Mouse (Mus musculus) right cerebral cortex, postnatal 4 days (tissue): Measurements from ENCODE around the gene Elmod3.
"Not testable (repeated sequence)": the region's sequence is repeated elsewhere in the genome, so short reads cannot be mapped to it uniquely, and the experiment has no call there.

ENCODE experiments used
- DNase-seq: peaks from one replicate; pipeline ENCODE4 v3.0.0-alpha.2; 2022

The Elmod3 gene

GRCm38 (mm10) chr6:72567508-72567907 lies 30.7 kb downstream of the Elmod3 start:
- DNase-seq, result no peak

GRCm38 (mm10) chr6:72566044-72566443 lies 32.2 kb downstream of the Elmod3 start:
- peak; percentile 90 for DNase-seq

- DNase-seq, result no peak
These were observed 32.7 kb downstream of the Elmod3 start for GRCm38 (mm10) chr6:72565506-72565905.

GRCm38 (mm10) chr6:72562894-72563293 lies 35.3 kb downstream of the Elmod3 start:
- no peak for DNase-seq

GRCm38 (mm10) chr6:72562486-72562885 lies 35.7 kb downstream of the Elmod3 start:
- no peak for DNase-seq

GRCm38 (mm10) chr6:72560801-72561200 lies 37.4 kb downstream of the Elmod3 start:
- no peak for DNase-seq

GRCm38 (mm10) chr6:72553079-72553412 lies 45.2 kb downstream of the Elmod3 start:
- no peak for DNase-seq

- DNase-seq, result peak; percentile 41
These were observed 45.8 kb downstream of the Elmod3 start for GRCm38 (mm10) chr6:72552171-72553078.

GRCm38 (mm10) chr6:72550503-72551100 lies 47.6 kb downstream of the Elmod3 start:
- DNase-seq, result no peak

GRCm38 (mm10) chr6:72550025-72550424 lies 48.2 kb downstream of the Elmod3 start:
- no peak for DNase-seq

GRCm38 (mm10) chr6:72549041-72549580 lies 49.1 kb downstream of the Elmod3 start:
- DNase-seq, result no peak

- DNase-seq, result no peak
These were observed 50.4 kb downstream of the Elmod3 start for GRCm38 (mm10) chr6:72547862-72548261.

GRCm38 (mm10) chr6:72547121-72547520 lies 51.1 kb downstream of the Elmod3 start:
- no peak for DNase-seq

- no peak for DNase-seq
These were observed 52.8 kb downstream of the Elmod3 start for GRCm38 (mm10) chr6:72545377-72545776.

- DNase-seq, result no peak
These were observed 53.8 kb downstream of the Elmod3 start, which contains the start of gene Capg for GRCm38 (mm10) chr6:72544283-72544987. Gene Capg (plus strand): TSS chr6:72544391.

GRCm38 (mm10) chr6:72543265-72543850 lies 54.9 kb downstream of the Elmod3 start:
- no peak for DNase-seq

- peak; percentile 72 for DNase-seq
These were observed 59.6 kb downstream of the Elmod3 start for GRCm38 (mm10) chr6:72538562-72539031.

GRCm38 (mm10) chr6:72537998-72538500 lies 60.2 kb downstream of the Elmod3 start:
- no peak for DNase-seq

GRCm38 (mm10) chr6:72535165-72535564 lies 63.0 kb downstream of the Elmod3 start:
- peak; percentile 91 for DNase-seq

GRCm38 (mm10) chr6:72534035-72534809 lies 64.0 kb downstream of the Elmod3 start:
- DNase-seq, result peak; percentile 81

GRCm38 (mm10) chr6:72533555-72533954 lies 64.7 kb downstream of the Elmod3 start:
- not testable (repeated sequence) for DNase-seq

GRCm38 (mm10) chr6:72532580-72532979 lies 65.6 kb downstream of the Elmod3 start:
- no peak for DNase-seq
